Mouse (Mus musculus): ENCODE data around the gene Crb1. TPM values are rescaled to one million over a fixed set of nuclear protein-coding genes. Genes with fewer than 3 reads are reported as not detected.

The Crb1 gene
- polyA plus RNA-seq, 1 experiment from 2014 or later = 1.7 TPM

GRCm38 (mm10) chr1:139194011-139194410 is 182.9 kb downstream of the Crb1 start:
- Histone ChIP-seq H3K4me1 (replicated peaks) (peaks cover 12% of the 10 kb centered on the region), H3K9me3 (no peaks in the 10 kb centered on the region), H3K36me3 (no peaks in the 10 kb centered on the region), H3K4me3 (no peak overlapping the region), H3K27ac (no peak overlapping the region), H3K27me3 (ENCODE audit: insufficient read depth, poor library complexity, severe bottlenecking) (no peaks in the 10 kb centered on the region)
- 48% methylated on average over 2 of the region's 2 CpGs for WGBS
- DNase-seq (ENCODE audit: low spot score) = no peak

- DNase-seq (ENCODE audit: low spot score) = no peak
- no peak overlapping the region for H3K27ac ChIP-seq
- 87% methylated on average over 3 of the region's 3 CpGs for WGBS
- no peaks in the 10 kb centered on the region for H3K27me3 ChIP-seq (ENCODE audit: insufficient read depth, poor library complexity, severe bottlenecking)
- H3K4me3 ChIP-seq = no peak overlapping the region
- H3K4me1 ChIP-seq (replicated peaks) = peaks cover 12% of the 10 kb centered on the region
- no peaks in the 10 kb centered on the region for H3K36me3 ChIP-seq
- H3K9me3 ChIP-seq = no peaks in the 10 kb centered on the region
Observed at GRCm38 (mm10) chr1:139192635-139193034, 184.3 kb downstream of the Crb1 start.

- Histone ChIP-seq H3K36me3 (no peaks in the 10 kb centered on the region), H3K4me1 (replicated peaks) (no peaks in the 10 kb centered on the region), H3K9me3 (no peaks in the 10 kb centered on the region), H3K27ac (no peak overlapping the region), H3K27me3 (ENCODE audit: insufficient read depth, poor library complexity, severe bottlenecking) (no peaks in the 10 kb centered on the region), H3K4me3 (no peak overlapping the region)
- no peak for DNase-seq (ENCODE audit: low spot score)
- 71% methylated on average over 6 of the region's 6 CpGs for WGBS
Observed at GRCm38 (mm10) chr1:139180481-139181149, 196.3 kb downstream of the Crb1 start.

GRCm38 (mm10) chr1:139179707-139180106 is 197.2 kb downstream of the Crb1 start:
- H3K4me1 ChIP-seq (replicated peaks) = no peaks in the 10 kb centered on the region
- 91% methylated on average over 1 of the region's 1 CpGs for WGBS
- no peaks in the 10 kb centered on the region for H3K27me3 ChIP-seq (ENCODE audit: insufficient read depth, poor library complexity, severe bottlenecking)
- H3K4me3 ChIP-seq = no peak overlapping the region
- no peak overlapping the region for H3K27ac ChIP-seq
- H3K36me3 ChIP-seq = no peaks in the 10 kb centered on the region
- DNase-seq (ENCODE audit: low spot score) = no peak
- H3K9me3 ChIP-seq = no peaks in the 10 kb centered on the region

- 89% methylated on average over 3 of the region's 3 CpGs for WGBS
- no peak for DNase-seq (ENCODE audit: low spot score)
Observed at GRCm38 (mm10) chr1:139174058-139174832, 202.7 kb downstream of the Crb1 start.

GRCm38 (mm10) chr1:139162814-139163213 is 214.1 kb downstream of the Crb1 start:
- DNase-seq (ENCODE audit: low spot score) = peak; percentile 25
- H3K9me3 ChIP-seq = no peaks in the 10 kb centered on the region
- no peak overlapping the region for H3K4me3 ChIP-seq
- H3K27ac ChIP-seq = no peak overlapping the region
- H3K4me1 ChIP-seq (replicated peaks) = no peaks in the 10 kb centered on the region
- WGBS = 48% methylated on average over 5 of the region's 5 CpGs
- H3K36me3 ChIP-seq = no peaks in the 10 kb centered on the region
- H3K27me3 ChIP-seq (ENCODE audit: insufficient read depth, poor library complexity, severe bottlenecking) = no peaks in the 10 kb centered on the region

More at GRCm38 (mm10) chr1:139174058-139174832, 202.7 kb downstream of the Crb1 start:
- Histone ChIP-seq H3K4me1 (replicated peaks) (no peaks in the 10 kb centered on the region; the same call in 1 of the 2 replicates), H3K4me3 (no peak overlapping the region), H3K27me3 (ENCODE audit: insufficient read depth, poor library complexity, severe bottlenecking) (no peaks in the 10 kb centered on the region), H3K27ac (no peak overlapping the region), H3K36me3 (peaks cover 10% of the 10 kb centered on the region), H3K9me3 (no peaks in the 10 kb centered on the region)

GRCm38 (mm10) chr1:139161619-139162018 is 215.3 kb downstream of the Crb1 start:
- no peaks in the 10 kb centered on the region for H3K36me3 ChIP-seq
- no peaks in the 10 kb centered on the region for H3K9me3 ChIP-seq
- DNase-seq (ENCODE audit: low spot score) = peak; percentile 13
- no peak overlapping the region for H3K4me3 ChIP-seq
- no peak overlapping the region for H3K27ac ChIP-seq
- WGBS = 58% methylated on average over 3 of the region's 3 CpGs
- no peaks in the 10 kb centered on the region for H3K4me1 ChIP-seq (replicated peaks)
- no peaks in the 10 kb centered on the region for H3K27me3 ChIP-seq (ENCODE audit: insufficient read depth, poor library complexity, severe bottlenecking)

- no peaks in the 10 kb centered on the region for H3K9me3 ChIP-seq
- no peaks in the 10 kb centered on the region for H3K27me3 ChIP-seq (ENCODE audit: insufficient read depth, poor library complexity, severe bottlenecking)
- 30% methylated on average over 3 of the region's 3 CpGs for WGBS
- no peaks in the 10 kb centered on the region for H3K36me3 ChIP-seq
- no peak for DNase-seq (ENCODE audit: low spot score)
- H3K4me1 ChIP-seq (replicated peaks) = no peaks in the 10 kb centered on the region
- no peak overlapping the region for H3K4me3 ChIP-seq
- no peak overlapping the region for H3K27ac ChIP-seq
Observed at GRCm38 (mm10) chr1:139156397-139156796, 220.5 kb downstream of the Crb1 start.

- Histone ChIP-seq H3K4me1 (replicated peaks) (no peaks in the 10 kb centered on the region), H3K9me3 (peaks cover 3% of the 10 kb centered on the region; the same call in 1 of the 2 replicates), H3K36me3 (no peaks in the 10 kb centered on the region), H3K27ac (no peak overlapping the region), H3K4me3 (no peak overlapping the region), H3K27me3 (ENCODE audit: insufficient read depth, poor library complexity, severe bottlenecking) (no peaks in the 10 kb centered on the region)
- 69% methylated on average over 6 of the region's 6 CpGs for WGBS
- DNase-seq (ENCODE audit: low spot score) = no peak
Observed at GRCm38 (mm10) chr1:139153493-139153892, 223.4 kb downstream of the Crb1 start.

- H3K36me3 ChIP-seq = no peaks in the 10 kb centered on the region
- no peaks in the 10 kb centered on the region for H3K27me3 ChIP-seq (ENCODE audit: insufficient read depth, poor library complexity, severe bottlenecking)
- H3K4me1 ChIP-seq (replicated peaks) = no peaks in the 10 kb centered on the region
- DNase-seq (ENCODE audit: low spot score) = no peak
- 72% methylated on average over 2 of the region's 2 CpGs for WGBS
- H3K4me3 ChIP-seq = no peak overlapping the region
- peaks cover 3% of the 10 kb centered on the region; the same call in 1 of the 2 replicates for H3K9me3 ChIP-seq
- H3K27ac ChIP-seq = no peak overlapping the region
Observed at GRCm38 (mm10) chr1:139153006-139153405, 223.9 kb downstream of the Crb1 start.

Other genes with a start within 250 kb of the Crb1 start
- gene Zbtb41, start 45.2 kb upstream of the Crb1 start, polyA plus RNA-seq (2016; fragmentation: Nextera tagmentation; extraction: Ambion mirVana) = 9.0 and 11.2 TPM in 2 replicates
- gene Aspm, start 77.7 kb upstream of the Crb1 start, polyA plus RNA-seq (2016; fragmentation: Nextera tagmentation; extraction: Ambion mirVana) = 16.5 and 22.1 TPM in 2 replicates
- gene F13b, start 124.6 kb upstream of the Crb1 start, polyA plus RNA-seq (2016; fragmentation: Nextera tagmentation; extraction: Ambion mirVana) = not detected in 2 replicates
- gene Cfhr1, start 183.2 kb upstream of the Crb1 start, polyA plus RNA-seq (2016; fragmentation: Nextera tagmentation; extraction: Ambion mirVana) = not detected in 2 replicates